Mouse (Mus musculus) erythroblast, embryonic 14.5 days (primary cell): ENCODE results near the gene Tdpoz4. TPM values are rescaled to one million over a fixed set of nuclear protein-coding genes. Genes with fewer than 3 reads are reported as not detected.
"Not testable (repeated sequence)": the region's sequence is repeated elsewhere in the genome, so short reads cannot be mapped to it uniquely, and the experiment has no call there.

ENCODE experiments used
- H3K27me3 ChIP-seq: 2 replicates; pipeline ENCODE4 v1.6.1; 2012; ENCODE audit warnings: inconsistent platforms; ENCODE audit not compliant: control insufficient read depth
- H3K36me3 ChIP-seq: 2 replicates; pipeline ENCODE4 v1.6.1; 2012; ENCODE audit warnings: mild to moderate bottlenecking, inconsistent platforms; ENCODE audit not compliant: control insufficient read depth
- H3K4me1 ChIP-seq: 2 replicates; pipeline ENCODE4 v1.6.1; 2012; ENCODE audit warnings: inconsistent platforms; ENCODE audit not compliant: control insufficient read depth
- H3K4me3 ChIP-seq: replicated peaks from 2 replicates; pipeline ENCODE3; 2012; ENCODE audit warnings: moderate library complexity, mild to moderate bottlenecking, inconsistent platforms
- H3K9me3 ChIP-seq: 2 replicates; pipeline ENCODE4 v1.6.1; 2012; ENCODE audit warnings: low read length, inconsistent platforms, mixed read lengths; ENCODE audit not compliant: control insufficient read depth
- polyA plus RNA-seq: library from polyadenylated mRNA; stranded (reverse); fragments of >175 nt; gene quantifications from 2 replicates; pipeline ENCODE4 v1.2.3, GENCODE M21; 2012

The Tdpoz4 gene
- polyA plus RNA-seq, result not detected in 2 replicates

DNA sequence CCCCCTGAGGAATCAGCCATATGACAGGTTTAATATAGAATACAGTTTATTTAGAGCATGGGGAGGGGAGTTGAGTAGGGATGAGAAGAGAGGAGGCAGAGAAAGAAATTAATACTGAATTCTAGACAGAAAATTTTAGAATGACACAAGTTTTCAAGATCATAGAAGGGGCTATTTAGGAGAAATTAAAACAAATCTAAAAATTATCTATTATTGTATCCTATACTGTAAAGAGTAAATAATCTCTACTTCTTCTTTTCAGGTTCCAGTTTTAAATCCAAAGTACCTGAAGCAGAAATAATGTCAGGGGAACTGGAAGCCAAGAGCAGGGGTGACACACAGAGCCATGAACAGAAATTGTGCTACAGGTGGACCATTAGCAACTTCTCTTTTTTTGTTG, at the start of gene Tdpoz4:
Gene Tdpoz4 (plus strand): TSS at position 301 of the 400 bp plus-strand sequence.
- not testable (repeated sequence) for H3K27me3 ChIP-seq, H3K4me1 ChIP-seq, H3K36me3 ChIP-seq, H3K4me3 ChIP-seq
- H3K9me3 ChIP-seq, result peaks cover 21% of the 10 kb centered on the region

DNA sequence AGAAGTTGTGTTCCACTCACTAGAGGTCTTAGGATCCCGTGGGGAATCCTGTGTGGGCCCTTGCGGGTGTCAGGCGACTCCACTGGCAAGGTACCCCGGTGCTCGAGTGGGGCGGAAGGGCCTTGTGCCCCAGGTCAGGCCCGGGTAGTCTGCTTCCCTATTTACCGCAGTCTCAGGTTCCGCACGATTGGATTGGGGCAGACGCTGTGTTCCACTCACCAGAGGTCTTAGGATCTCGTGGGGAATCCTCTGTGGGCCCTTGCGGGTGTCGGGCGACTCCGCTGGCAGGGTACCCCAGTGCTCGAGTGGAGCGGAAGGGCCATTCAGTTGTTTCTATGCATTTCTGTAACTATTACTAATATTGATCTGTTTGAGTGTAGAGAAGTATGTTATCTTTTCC, 42.2 kb upstream of the Tdpoz4 start:
- H3K4me3 ChIP-seq, H3K9me3 ChIP-seq, H3K27me3 ChIP-seq: not testable (repeated sequence)

DNA sequence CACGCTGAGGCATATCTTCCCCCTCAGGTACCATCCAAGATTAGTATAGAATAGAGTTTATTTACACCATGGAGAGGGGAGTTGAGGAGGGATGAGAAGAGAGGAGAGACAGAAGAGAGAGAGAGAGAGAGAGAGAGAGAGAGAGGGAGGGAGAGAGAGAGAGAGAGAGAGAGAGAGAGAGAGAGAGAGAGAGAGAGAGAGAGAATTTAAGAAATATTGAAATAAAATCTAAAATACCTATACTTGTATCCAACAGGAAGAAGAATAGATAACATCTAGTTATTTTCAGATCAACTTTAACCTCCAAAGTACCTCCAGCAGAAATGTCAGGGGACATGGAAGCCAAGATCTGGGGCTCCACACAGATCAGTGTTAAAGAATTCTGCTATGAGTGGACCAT, 23.5 kb upstream of the Tdpoz4 start, which contains the start of gene Gm5773:
Gene Gm5773 (plus strand): TSS at position 301 of the 400 bp plus-strand sequence.
- H3K4me3 ChIP-seq, H3K27me3 ChIP-seq, H3K4me1 ChIP-seq, H3K36me3 ChIP-seq: not testable (repeated sequence)
- H3K9me3 ChIP-seq, result peaks cover 15% of the 10 kb centered on the region

More for the DNA sequence above, 42.2 kb upstream of the Tdpoz4 start:
- H3K36me3 ChIP-seq, H3K4me1 ChIP-seq: not testable (repeated sequence)

DNA sequence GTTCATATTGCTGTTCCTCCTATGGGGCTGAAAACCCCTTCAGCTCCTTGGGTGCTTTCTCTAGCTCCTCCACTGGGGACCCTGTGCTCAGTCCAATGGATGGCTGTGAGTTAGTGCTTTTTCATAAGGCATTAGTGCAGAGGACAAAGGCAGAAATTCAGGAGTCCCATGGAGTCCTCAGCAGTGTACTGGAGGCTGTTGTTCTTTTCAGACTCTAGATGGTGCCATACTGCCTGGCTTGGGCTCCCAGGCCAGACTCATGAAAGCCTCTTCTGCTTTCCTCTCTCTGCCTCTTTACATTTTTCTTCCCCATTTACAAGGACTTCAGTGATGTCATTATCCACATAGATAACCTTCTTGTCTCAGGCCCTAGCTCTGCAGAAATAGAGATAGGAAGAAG, 17.1 kb downstream of the Tdpoz4 start:
- not testable (repeated sequence) for H3K4me1 ChIP-seq, H3K27me3 ChIP-seq
- peaks cover 21% of the 10 kb centered on the region for H3K9me3 ChIP-seq

DNA sequence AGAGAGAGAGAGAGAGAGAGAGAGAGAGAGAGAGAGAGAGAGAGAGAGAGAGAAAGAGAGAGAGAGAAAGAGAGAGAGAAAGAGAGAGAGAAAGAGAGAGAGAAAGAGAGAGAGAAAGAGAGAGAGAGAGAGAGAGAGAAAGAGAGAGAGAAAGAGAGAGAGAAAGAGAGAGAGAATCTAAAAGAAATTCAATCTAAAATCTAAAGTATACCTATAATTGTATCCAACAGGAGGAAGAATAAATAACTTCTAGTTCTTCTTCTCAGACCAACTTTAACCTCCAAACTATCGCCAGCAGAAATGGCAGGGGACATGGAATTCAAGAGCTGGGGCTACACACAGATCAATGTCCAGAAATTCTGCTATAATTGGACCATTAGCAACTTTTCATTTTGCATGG, 29.5 kb downstream of the Tdpoz4 start, which contains the start of gene Tdpoz3:
Gene Tdpoz3 (plus strand): TSS at position 301 of the 400 bp plus-strand sequence.
- H3K27me3 ChIP-seq, H3K4me3 ChIP-seq, H3K36me3 ChIP-seq, H3K4me1 ChIP-seq: not testable (repeated sequence)
- H3K9me3 ChIP-seq, result peaks cover 31% of the 10 kb centered on the region

More for the DNA sequence above, 17.1 kb downstream of the Tdpoz4 start:
- not testable (repeated sequence) for H3K36me3 ChIP-seq, H3K4me3 ChIP-seq

Other genes with a start within 250 kb of the Tdpoz4 start
- gene S100a10, start 241.3 kb upstream of the Tdpoz4 start, polyA plus RNA-seq, result 0.07 and 0.11 TPM in 2 replicates
- gene Tdpoz2, start 143.7 kb upstream of the Tdpoz4 start, polyA plus RNA-seq, result not detected in 2 replicates
- gene Tdpoz1, start 120.1 kb upstream of the Tdpoz4 start, polyA plus RNA-seq, result not detected in 2 replicates
- gene Gm37596, start 103.3 kb upstream of the Tdpoz4 start, polyA plus RNA-seq, result not detected in 2 replicates
- not detected in 2 replicates for gene Gm5773, start 23.4 kb upstream of the Tdpoz4 start, polyA plus RNA-seq
- not detected in 2 replicates for gene Tdpoz3, start 29.6 kb downstream of the Tdpoz4 start, polyA plus RNA-seq
- 0.13 TPM in 1 of 2 replicates, not detected in the other for gene Gm9117, start 147.1 kb downstream of the Tdpoz4 start, polyA plus RNA-seq
- gene Tdpoz5, start 164.9 kb downstream of the Tdpoz4 start, polyA plus RNA-seq, result not detected in 2 replicates